Mouse (Mus musculus) CH12.LX (cell line): ENCODE results near the gene Rpl3l. TPM values are rescaled to one million over a fixed set of nuclear protein-coding genes. Genes with fewer than 3 reads are reported as not detected.

Experiments
- DNase-seq: peaks from one replicate; pipeline ENCODE4 v3.0.0-alpha.2; 2013; ENCODE audit errors: extremely low read depth
- H3K27ac ChIP-seq: 2 replicates; pipeline ENCODE4 v1.5.1; 2012; ENCODE audit warnings: low read depth, mild to moderate bottlenecking, control low read depth, moderate library complexity; ENCODE audit not compliant: insufficient read depth
- H3K27me3 ChIP-seq: replicated peaks from 2 replicates; pipeline ENCODE3; 2012; ENCODE audit warnings: inconsistent platforms
- H3K36me3 ChIP-seq, 2 experiments: replicated peaks in 1 of 2; 2 replicates each; pipeline versions ENCODE3 to v1.6.1; 2012; ENCODE audit warnings: inconsistent platforms in 1 of 2, low read length in 1 of 2, mild to moderate bottlenecking in 1 of 2, mixed read lengths in 1 of 2, moderate library complexity in 1 of 2; ENCODE audit not compliant: control insufficient read depth in 1 of 2, insufficient read depth in 1 of 2
- H3K4me1 ChIP-seq, 2 experiments: 2 replicates each; pipeline ENCODE4 v1.6.1; 2012; ENCODE audit warnings: inconsistent platforms in 1 of 2, moderate library complexity in 1 of 2; ENCODE audit not compliant: insufficient read depth in 2 of 2, control insufficient read depth in 1 of 2
- H3K4me2 ChIP-seq: 2 replicates; pipeline ENCODE4 v1.6.1; 2012; ENCODE audit warnings: low read depth, mild to moderate bottlenecking, control low read depth; ENCODE audit not compliant: poor library complexity, insufficient read depth, severe bottlenecking
- H3K4me3 ChIP-seq, 3 experiments: fragments of 150-350 bp in 1 of 3; sonication (generic) in 1 of 3; replicated peaks in 1 of 3; 2 replicates each; pipeline versions ENCODE3 to v1.5.1; 2011 to 2012; ENCODE audit warnings: low read depth in 2 of 3, low read length in 2 of 3, mild to moderate bottlenecking in 2 of 3, moderate library complexity in 2 of 3, control low read depth in 1 of 3, improper control_type of control experiment in 1 of 3, inconsistent platforms in 1 of 3, mixed read lengths in 1 of 3; ENCODE audit not compliant: poor library complexity in 1 of 3
- H3K79me2 ChIP-seq: replicated peaks from 2 replicates; pipeline ENCODE4 v1.6.1; 2012; ENCODE audit warnings: mild to moderate bottlenecking, moderate library complexity; ENCODE audit not compliant: control insufficient read depth, poor library complexity, insufficient read depth, severe bottlenecking; ENCODE audit errors: extremely low read depth
- H3K9ac ChIP-seq: 2 replicates; pipeline ENCODE4 v1.6.1; 2012; ENCODE audit warnings: low read depth, mild to moderate bottlenecking, control low read depth, moderate library complexity; ENCODE audit not compliant: insufficient read depth
- H3K9me3 ChIP-seq: replicated peaks from 2 replicates; pipeline ENCODE3; 2012; ENCODE audit warnings: low read length, inconsistent platforms, mixed read lengths
- CHD2 ChIP-seq: IDR thresholded peaks from 2 replicates; pipeline ENCODE4 v1.6.1; 2011; ENCODE audit warnings: low read length, improper control_type of control experiment
- CTCF ChIP-seq, 2 experiments: IDR thresholded peaks in 1 of 2; conservative IDR thresholded peaks in 1 of 2; 2 replicates each; pipeline ENCODE4 v1.5.1; 2011 to 2012; ENCODE audit warnings: low read depth in 2 of 2, low read length in 2 of 2, improper control_type of control experiment in 1 of 2, inconsistent platforms in 1 of 2, mild to moderate bottlenecking in 1 of 2, moderate library complexity in 1 of 2
- ELF1 ChIP-seq: IDR thresholded peaks from 2 replicates; pipeline ENCODE4 v1.6.1; 2014; ENCODE audit warnings: low read depth, mild to moderate bottlenecking, inconsistent platforms, low read length, improper control_type of control experiment
- ETS1 ChIP-seq: conservative IDR thresholded peaks from 2 replicates; pipeline ENCODE4 v1.6.1; 2012; ENCODE audit warnings: low read depth, mild to moderate bottlenecking, inconsistent platforms, low read length, improper control_type of control experiment, moderate library complexity
- HCFC1 ChIP-seq: IDR thresholded peaks from 2 replicates; pipeline ENCODE4 v1.6.1; 2012; ENCODE audit warnings: low read depth, mild to moderate bottlenecking, inconsistent platforms, low read length, improper control_type of control experiment
- JUND ChIP-seq: conservative IDR thresholded peaks from 2 replicates; pipeline ENCODE4 v1.6.1; 2011; ENCODE audit warnings: low read depth, low read length, improper control_type of control experiment
- MAX ChIP-seq: IDR thresholded peaks from 2 replicates; pipeline ENCODE4 v1.6.1; 2011; ENCODE audit warnings: low read length, improper control_type of control experiment
- MEF2A ChIP-seq: IDR thresholded peaks from 2 replicates; pipeline ENCODE4 v1.6.1; 2014; ENCODE audit warnings: low read depth, mild to moderate bottlenecking, inconsistent platforms, low read length, improper control_type of control experiment, borderline replicate concordance
- MXI1 ChIP-seq: IDR thresholded peaks from 2 replicates; pipeline ENCODE4 v1.6.1; 2011; ENCODE audit warnings: mild to moderate bottlenecking, low read depth, low read length, improper control_type of control experiment
- MYC ChIP-seq: IDR thresholded peaks from 2 replicates; pipeline ENCODE4 v1.6.1; 2011; ENCODE audit warnings: low read depth, mild to moderate bottlenecking, improper control_type of control experiment, low read length
- NRF1 ChIP-seq: IDR thresholded peaks from 2 replicates; pipeline ENCODE4 v1.6.1; 2014; ENCODE audit warnings: low read depth, mild to moderate bottlenecking, inconsistent platforms, low read length, improper control_type of control experiment, moderate library complexity
- PAX5 ChIP-seq: IDR thresholded peaks from 2 replicates; pipeline ENCODE4 v1.6.1; 2012; ENCODE audit warnings: low read length, inconsistent platforms, mixed read lengths
- POLR2AphosphoS2 ChIP-seq: IDR thresholded peaks from 2 replicates; pipeline ENCODE4 v1.6.1; 2011; ENCODE audit warnings: low read depth, low read length, improper control_type of control experiment
- RAD21 ChIP-seq: IDR thresholded peaks from 2 replicates; pipeline ENCODE4 v1.6.1; 2011; ENCODE audit warnings: low read depth, mild to moderate bottlenecking, low read length, improper control_type of control experiment, moderate library complexity
- RCOR1 ChIP-seq: conservative IDR thresholded peaks from 2 replicates; pipeline ENCODE4 v1.6.1; 2012; ENCODE audit warnings: low read depth, mild to moderate bottlenecking, inconsistent platforms, low read length, improper control_type of control experiment
- SIN3A ChIP-seq: IDR thresholded peaks from 2 replicates; pipeline ENCODE4 v1.6.1; 2012; ENCODE audit warnings: low read length, improper control_type of control experiment, inconsistent platforms
- SMC3 ChIP-seq: IDR thresholded peaks from 2 replicates; pipeline ENCODE4 v1.6.1; 2011; ENCODE audit warnings: low read depth, low read length, improper control_type of control experiment
- TBP ChIP-seq: conservative IDR thresholded peaks from 2 replicates; pipeline ENCODE4 v1.6.1; 2011; ENCODE audit warnings: low read depth, low read length, improper control_type of control experiment
- TCF12 ChIP-seq: IDR thresholded peaks from 2 replicates; pipeline ENCODE4 v1.6.1; 2014; ENCODE audit warnings: low read depth, mild to moderate bottlenecking, inconsistent platforms, low read length, improper control_type of control experiment
- UBTF ChIP-seq: IDR thresholded peaks from 2 replicates; pipeline ENCODE4 v1.6.1; 2012; ENCODE audit warnings: low read depth, mild to moderate bottlenecking, inconsistent platforms, low read length, improper control_type of control experiment, moderate library complexity
- USF2 ChIP-seq: conservative IDR thresholded peaks from 2 replicates; pipeline ENCODE4 v1.6.1; 2011; ENCODE audit warnings: low read depth, low read length, improper control_type of control experiment
- ZMIZ1 ChIP-seq: IDR thresholded peaks from 2 replicates; pipeline ENCODE4 v1.6.1; 2012; ENCODE audit warnings: low read depth, mild to moderate bottlenecking, inconsistent platforms, low read length, improper control_type of control experiment
- dilution Hi-C: fragments of 300-500 bp; cut with MboI; formaldehyde crosslinking; loops from 2 replicates; pipeline ENCODE4 v1.14.3; 2020; ENCODE audit warnings: low sequenced_read_pairs; ENCODE audit not compliant: extremely low pct_unique_long_range_greater_than_20kb, extremely low pct_ligation_motif_present
- in situ Hi-C: fragments of 300-500 bp; cut with MboI; formaldehyde crosslinking; loops from 3 replicates; pipeline ENCODE4 v1.14.3; 2019; ENCODE audit warnings: low sequenced_read_pairs, low pct_ligation_motif_present, low pct_unique_long_range_greater_than_20kb, mixed read lengths
- polyA plus RNA-seq: library from polyadenylated mRNA; unstranded; fragments of >175 nt; gene quantifications from 2 replicates; pipeline ENCODE4 v1.2.1, GENCODE M21; 2012; ENCODE audit warnings: low read depth; ENCODE audit not compliant: insufficient read length
- total RNA-seq, 2 experiments: library from RNA; depleted of rRNA; stranded (reverse); fragments of 300-350 nt in 1 of 2; fragments of >200 nt in 1 of 2; gene quantifications; 2 replicates each; pipeline ENCODE4 v1.2.3; 2012 to 2014

Rpl3l gene
- total and polyA plus RNA-seq, 3 experiments, result 0.91 TPM; not detected in 2

- Histone ChIP-seq H3K79me2 (peaks cover 14% of the 10 kb centered on the region), H3K27me3 (no peaks in the 10 kb centered on the region), H3K36me3 (peaks cover 19 to 24% of the 10 kb centered on the region in 2 experiments), H3K4me2 (peak overlapping the region; percentile 68), H3K27ac (no peak overlapping the region), H3K4me1 (peaks cover 7 to 16% of the 10 kb centered on the region in 2 experiments; a peak in 3 of 4 replicates), H3K4me3 (no peak overlapping the region), H3K9ac (0 out of 2 replicates have a peak overlapping the region, but pooled peaks have one; percentile 86), H3K9me3 (no peaks in the 10 kb centered on the region)
- DNase-seq, result peak; percentile 66
- dilution Hi-C loops, result no loop called here
- TF ChIP-seq SIN3A (peak; percentile 54; the same call in 1 of the 2 replicates), MYC (peak; percentile 97), TCF12 (peak; percentile 26; the same call in 1 of the 2 replicates), CTCF (conservative IDR thresholded peaks at IDR 0.05 in 1 of 2, IDR thresholded peaks at IDR 0.05 in 1 of 2; ENCODE audit: low read depth in 2 of 2, low read length in 2 of 2) (peak; percentile 49 to 72; a peak in 3 of 4 replicates), ETS1 (no peak), RCOR1 (no peak), RAD21 (peak; percentile 50), USF2 (no peak), TBP (0 out of 2 replicates have a peak, but pooled peaks have one; percentile 16), ELF1 (peak; percentile 38; the same call in 1 of the 2 replicates), MAX (peak; percentile 62; the same call in 1 of the 2 replicates), MXI1 (peak; percentile 79), SMC3 (peak; percentile 37), PAX5 (no peak)
- in situ Hi-C loops, result no loop called here
Measured at GRCm38 (mm10) chr17:24708646-24709045, 19.0 kb upstream of the Rpl3l start.

GRCm38 (mm10) chr17:24715556-24715955 lies 12.1 kb upstream of the Rpl3l start:
- Histone ChIP-seq H3K36me3 (peaks cover 16 to 39% of the 10 kb centered on the region in 2 experiments), H3K4me1 (peaks cover 0 to 16% of the 10 kb centered on the region in 2 experiments; a peak in 3 of 4 replicates), H3K27me3 (no peaks in the 10 kb centered on the region), H3K4me2 (no peak overlapping the region), H3K9me3 (no peaks in the 10 kb centered on the region), H3K4me3 (no peak overlapping the region), H3K79me2 (peaks cover 18% of the 10 kb centered on the region), H3K9ac (no peak overlapping the region), H3K27ac (no peak overlapping the region)
- DNase-seq, result no peak
- in situ Hi-C loops, result no loop called here
- TF ChIP-seq MXI1 (no peak), UBTF (no peak), MAX (no peak), ZMIZ1 (no peak), RAD21 (no peak), NRF1 (no peak), JUND (no peak), SMC3 (no peak), CHD2 (no peak), POLR2AphosphoS2 (no peak), MEF2A (no peak), HCFC1 (no peak)
- dilution Hi-C loops, result no loop called here
